Mouse (Mus musculus) layer of hippocampus, adult 11-12 months (tissue): ENCODE measurements around the gene Ddr1.

Source experiments
- DNase-seq: peaks from one replicate; pipeline ENCODE4 v3.0.0; 2022; ENCODE audit warnings: low spot score

Gene Ddr1

GRCm38 (mm10) chr17:35720340-35720727, 15.9 kb upstream of the Ddr1 start:
- no peak for DNase-seq

DNA sequence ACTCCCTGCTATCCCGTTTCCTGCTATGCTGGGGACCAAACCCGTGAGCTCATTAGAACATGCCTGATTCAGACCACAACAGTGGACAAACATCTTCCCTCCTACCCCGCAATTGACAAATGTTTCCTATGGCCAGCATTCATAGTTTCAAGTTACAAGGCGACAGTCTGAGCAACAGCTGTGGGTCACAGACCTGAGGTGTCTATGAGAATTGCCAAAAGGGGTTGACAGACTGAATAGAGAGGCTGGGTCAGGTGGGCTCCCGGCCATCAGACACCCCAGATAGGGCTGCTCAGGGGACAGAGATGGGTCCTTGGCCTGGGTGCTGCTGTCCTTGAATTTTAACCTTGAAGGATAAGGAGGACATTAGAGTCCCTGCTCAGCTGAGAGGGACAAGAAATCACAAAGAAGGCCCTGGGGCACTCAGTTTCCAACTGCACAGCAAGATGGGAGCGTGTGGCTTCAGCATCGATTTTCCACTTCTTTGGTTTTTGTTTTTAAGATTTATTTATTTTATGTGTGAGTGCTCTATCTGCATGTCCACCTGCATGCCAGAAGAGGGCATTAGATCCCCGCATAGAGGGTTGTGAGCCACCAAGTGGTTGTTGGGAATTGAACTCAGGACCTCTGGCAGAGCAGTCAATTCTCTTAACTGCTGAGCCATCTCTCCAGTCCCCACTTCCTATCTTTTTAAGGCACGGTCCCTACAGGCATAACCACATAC, 15.4 kb upstream of the Ddr1 start:
- no peak for DNase-seq

DNA sequence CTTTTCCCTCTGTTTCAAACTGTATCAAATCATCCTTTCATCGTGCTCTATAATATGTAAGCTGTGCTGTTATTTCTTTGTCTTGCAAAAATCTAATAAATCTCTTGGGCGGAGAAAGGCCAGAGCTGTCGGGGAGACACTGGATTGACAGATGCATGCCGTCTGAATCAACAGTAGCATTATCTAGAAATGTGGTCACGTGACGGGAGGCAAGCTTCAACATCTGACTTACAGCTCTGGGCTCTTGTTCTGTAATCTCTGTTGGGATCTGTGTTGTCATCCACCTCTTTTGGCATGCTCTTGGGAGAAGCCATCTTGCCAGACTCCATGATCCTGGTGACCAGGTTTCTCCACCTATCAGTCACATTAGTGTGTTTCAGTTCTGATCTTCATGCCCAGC, 12.7 kb upstream of the Ddr1 start:
- no peak for DNase-seq

GRCm38 (mm10) chr17:35716114-35716513, 11.7 kb upstream of the Ddr1 start:
- no peak for DNase-seq

DNA sequence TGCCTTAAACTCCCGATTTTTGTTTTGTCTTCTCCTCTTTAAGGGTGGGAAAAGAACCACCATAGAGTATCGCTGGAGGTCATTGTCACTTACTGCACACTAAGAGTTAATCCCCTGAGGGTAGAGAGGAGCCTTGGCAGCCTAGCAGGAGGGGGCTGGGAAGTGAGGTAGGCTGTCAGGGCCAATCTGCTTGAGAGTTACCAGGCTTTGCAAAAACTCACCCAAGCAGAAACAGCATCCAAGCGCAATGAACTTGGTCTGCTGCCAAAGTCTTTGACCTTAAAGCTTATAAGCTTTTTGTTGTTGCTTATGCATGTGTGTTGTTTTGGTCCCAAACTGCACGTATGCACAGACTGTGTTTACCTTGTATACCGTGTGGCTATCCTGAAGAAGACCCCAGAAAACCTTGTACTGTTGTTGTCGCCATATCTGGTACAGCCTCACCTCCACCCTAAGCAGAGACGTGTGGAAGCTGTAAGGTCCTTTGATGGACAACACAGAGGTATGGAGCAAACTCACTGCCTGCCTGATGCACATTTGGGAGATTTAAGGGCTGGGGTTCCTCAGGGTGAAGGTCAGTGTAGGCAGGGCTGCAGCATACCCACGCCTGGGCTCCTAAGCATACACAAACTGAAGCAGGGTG, 6.4 kb upstream of the Ddr1 start:
- no peak for DNase-seq

GRCm38 (mm10) chr17:35708611-35709010, 4.2 kb upstream of the Ddr1 start:
- DNase-seq, result no peak

DNA sequence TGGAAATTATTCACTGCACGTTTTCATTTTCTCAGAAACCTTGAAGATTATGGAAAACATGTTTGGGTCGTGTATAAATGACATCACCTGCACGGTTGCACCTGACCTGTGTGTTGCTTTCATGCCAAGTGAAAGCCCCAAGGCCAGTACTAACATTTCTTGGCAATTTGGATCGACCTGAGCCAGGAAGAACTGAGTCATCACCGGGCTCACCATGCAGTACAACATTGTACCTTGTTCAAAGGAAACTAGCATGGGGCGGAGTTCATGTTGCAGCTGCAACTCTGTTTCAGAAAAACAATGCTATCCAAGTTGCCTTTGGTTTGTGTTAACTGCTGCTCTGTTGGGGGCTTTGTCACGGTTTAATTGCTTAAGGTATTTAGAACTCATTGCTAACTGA, 3.5 kb upstream of the Ddr1 start:
- no peak for DNase-seq

- peak; percentile 58 for DNase-seq
These were observed 1.4 kb upstream of the Ddr1 start for GRCm38 (mm10) chr17:35705836-35706235.

DNA sequence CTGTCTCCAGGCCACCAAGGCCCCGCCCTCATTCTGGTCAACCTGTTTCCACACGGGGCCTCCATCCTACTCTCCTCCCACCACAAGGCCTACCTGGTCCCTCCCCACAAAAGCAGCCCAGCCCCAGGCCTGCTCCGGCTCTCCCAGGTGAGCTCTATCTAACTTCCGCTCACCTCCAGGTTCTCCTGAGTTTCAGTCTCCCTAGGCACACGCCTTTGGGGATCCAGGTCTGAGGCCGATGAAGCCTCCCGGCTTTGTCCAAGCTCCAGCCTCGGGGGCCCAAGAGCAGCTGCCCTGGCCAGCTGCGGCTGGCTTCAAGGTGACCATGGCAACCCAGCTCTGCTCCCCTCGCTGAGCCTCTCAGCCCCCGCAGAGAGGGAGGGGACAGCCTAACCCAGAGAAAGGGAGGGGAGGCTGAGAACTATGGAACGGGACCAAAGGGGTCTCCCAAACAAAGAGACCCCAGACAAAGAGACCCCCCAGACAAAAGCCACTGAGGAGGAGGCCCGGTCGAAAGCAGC, 610 bp downstream of the Ddr1 start:
- DNase-seq, result no peak

- DNase-seq, result no peak
These were observed 1.4 kb downstream of the Ddr1 start for GRCm38 (mm10) chr17:35703065-35703464.

DNA sequence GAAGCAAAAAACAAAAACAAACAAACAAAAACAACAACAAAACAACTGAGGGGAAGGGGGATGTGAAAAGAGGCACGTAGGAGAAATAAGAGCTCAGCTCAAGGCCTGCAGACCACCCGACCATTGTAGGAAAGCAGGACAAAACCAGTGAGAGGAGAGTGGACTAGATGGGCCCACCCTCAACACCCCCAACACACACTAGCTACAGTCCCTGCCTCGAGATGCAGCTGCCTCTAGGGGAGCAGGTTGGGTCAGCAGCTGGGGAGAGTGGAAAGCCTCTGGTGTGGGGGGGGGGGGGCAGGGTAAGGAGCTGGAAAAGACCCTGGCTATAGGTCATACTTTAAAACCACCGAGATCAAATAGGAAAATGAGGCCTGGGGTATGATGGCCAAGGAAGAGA, 1.8 kb downstream of the Ddr1 start:
- DNase-seq, result no peak

DNA sequence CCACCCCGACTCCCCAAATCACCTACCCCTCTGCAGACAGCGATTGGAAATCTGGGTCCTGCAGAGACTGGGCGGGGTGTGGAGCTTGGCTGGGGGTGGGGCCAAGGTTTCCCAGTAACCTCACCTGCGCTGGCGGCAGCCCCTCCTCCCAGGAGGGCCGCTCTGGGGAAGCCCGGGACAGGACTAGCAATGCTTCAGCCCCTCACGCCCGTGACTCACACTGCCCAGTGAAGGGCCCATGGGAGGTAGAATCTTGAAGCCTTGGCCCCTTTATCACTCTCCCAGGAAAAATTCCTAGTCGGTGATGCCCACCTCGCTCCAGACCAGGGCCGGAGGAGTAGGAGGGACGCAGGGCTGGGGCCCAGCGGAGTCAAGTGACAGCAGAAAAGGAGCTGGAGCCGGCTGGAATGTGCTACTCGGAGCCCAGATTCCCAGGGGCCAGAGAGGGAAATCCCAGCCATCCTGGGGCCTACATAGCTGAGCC, 2.4 kb downstream of the Ddr1 start:
- DNase-seq, result no peak

DNA sequence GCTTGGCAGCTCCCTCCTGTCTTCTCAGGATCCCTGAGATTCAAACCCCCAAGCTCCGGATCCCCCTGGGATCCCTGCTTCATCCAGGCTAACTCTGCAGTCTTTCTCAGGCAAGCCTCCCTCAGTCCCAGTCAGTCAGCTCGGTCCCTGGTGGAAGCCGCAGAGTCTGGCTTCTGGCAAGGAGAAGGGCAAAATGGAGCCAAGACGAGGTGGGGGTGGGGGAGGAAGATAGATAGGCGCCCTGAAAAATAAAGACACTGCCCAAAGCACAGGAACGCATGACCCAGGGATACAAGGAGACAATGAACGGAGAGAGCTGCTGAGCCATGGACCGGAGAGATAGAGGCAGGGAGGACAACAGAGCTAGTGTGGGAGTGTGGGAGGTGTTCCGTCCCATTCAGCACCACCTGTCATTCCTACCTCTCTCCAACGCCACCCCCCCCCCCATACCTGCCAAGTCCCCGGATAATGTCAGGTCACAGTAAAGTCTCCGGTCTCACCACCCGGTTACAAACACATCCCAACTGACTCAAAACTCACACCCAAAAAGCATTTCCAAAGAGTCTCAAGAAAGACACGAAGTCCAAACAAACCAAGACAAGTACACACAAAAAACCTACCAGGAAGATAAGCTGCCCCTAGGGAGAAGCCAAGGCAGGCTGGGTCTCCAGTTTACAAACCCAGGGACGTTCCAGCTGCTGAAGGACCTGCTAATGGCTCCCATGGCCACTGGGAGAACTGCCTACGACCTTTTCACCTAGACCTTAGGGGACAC, 3.0 kb downstream of the Ddr1 start:
- DNase-seq, result no peak

- peak; percentile 84 for DNase-seq
These were observed 4.0 kb downstream of the Ddr1 start for GRCm38 (mm10) chr17:35700371-35700961.

DNA sequence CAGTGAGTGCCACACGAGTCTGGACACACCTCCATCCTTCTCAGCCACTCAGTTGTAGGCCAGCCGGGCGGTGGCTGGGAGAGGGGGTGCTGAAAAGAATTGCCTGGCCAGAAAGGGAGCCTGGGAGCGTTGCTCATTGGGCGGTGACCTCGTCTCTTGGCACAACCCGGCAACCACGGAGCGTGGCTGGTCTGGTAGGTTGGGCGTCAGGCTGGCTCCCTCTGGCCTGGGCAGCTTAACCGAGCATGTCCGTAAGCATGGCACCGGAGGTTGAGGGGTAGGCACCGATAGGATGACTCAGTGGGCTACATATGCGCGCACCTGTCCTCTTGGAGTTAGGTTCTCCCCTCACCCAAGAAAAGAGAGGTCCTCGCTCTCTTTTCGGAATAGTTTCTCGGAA, 4.5 kb downstream of the Ddr1 start:
- peak; percentile 76 for DNase-seq

DNA sequence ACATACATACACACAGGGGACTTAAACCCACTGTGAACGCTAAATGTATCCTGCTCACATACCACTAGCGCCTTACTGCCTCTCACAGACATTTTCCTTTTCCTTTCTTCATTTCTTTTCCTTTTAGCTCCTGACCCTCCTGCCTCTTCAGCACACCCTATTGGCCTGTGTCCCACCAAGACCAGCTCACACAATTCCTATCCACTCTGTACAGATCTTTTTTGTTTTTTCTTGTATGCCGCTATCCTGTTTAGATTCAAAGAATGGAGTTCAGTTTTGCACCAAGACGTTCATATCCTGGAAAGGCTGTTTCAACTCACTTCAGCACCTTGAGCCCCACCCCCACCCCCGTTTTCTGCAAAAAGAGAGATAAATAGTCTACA, 5.9 kb downstream of the Ddr1 start:
- DNase-seq, result no peak

DNA sequence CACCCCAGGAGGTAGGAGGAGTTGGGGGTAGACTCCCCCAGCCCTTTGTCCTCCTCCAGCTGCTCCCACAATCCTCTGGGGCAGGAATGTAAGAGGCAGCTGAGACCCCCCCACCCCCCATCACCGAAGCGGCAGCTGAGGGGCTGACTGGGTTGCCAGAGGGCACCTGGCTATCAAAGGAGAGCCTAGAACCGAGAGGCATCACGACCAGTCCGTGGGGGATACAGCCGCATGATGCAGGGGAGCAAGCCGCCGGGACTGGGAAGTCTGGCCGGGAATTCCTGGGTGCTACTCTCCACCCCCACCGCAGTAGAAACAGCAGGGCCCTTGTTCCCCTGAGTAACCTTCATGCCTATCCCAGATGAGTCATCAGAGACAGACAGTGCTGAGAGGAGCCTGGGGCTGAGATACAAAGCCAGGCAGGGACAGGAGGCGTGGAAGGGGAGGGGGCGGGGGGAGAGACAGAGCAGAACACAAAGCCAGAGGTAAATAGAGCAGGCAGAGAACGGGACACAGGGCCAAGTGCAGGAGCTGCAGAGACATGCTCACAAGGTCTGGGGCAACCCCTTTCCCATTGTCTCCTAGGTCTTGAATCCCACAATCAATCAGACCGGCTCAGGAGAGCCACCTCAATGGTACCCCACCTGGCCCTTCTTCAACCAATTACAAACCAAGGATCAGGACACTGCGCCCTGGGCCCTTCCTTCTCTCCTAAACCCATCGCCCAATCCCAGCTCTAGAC, 6.5 kb downstream of the Ddr1 start:
- DNase-seq, result peak; percentile 74

DNA sequence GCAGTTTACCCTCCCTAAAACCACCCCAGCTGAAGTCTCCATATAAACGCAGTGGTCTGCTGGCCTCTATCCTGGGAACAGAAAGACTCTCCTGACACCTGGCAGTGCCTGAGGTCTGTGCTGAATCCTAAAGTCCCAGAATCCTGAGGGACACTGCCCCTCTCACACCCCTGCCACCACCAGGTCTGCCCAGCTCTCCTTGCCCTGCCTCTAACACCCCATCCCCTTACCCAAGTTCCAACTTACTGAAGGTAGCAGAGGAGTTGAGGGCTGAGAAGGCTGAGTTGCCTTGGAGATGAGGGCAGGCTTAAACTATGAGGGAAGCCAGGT, 7.0 kb downstream of the Ddr1 start:
- DNase-seq, result no peak

- DNase-seq, result no peak
These were observed 7.7 kb downstream of the Ddr1 start for GRCm38 (mm10) chr17:35696691-35697090.

- DNase-seq, result peak; percentile 62
These were observed 9.1 kb downstream of the Ddr1 start for GRCm38 (mm10) chr17:35695289-35695688.

GRCm38 (mm10) chr17:35693906-35694305, 10.5 kb downstream of the Ddr1 start:
- no peak for DNase-seq

- no peak for DNase-seq
These were observed 12.1 kb downstream of the Ddr1 start for GRCm38 (mm10) chr17:35692368-35692767.
